Mouse (Mus musculus) bone marrow macrophage, adult 2 months (primary cell): ENCODE measurements around the gene Actb.

Experiments
- CTCF ChIP-seq: IDR thresholded peaks from 2 replicates; pipeline ENCODE4 v1.5.1; 2012; ENCODE audit warnings: low read depth, mild to moderate bottlenecking, low read length, moderate library complexity
- POLR2A ChIP-seq: IDR thresholded peaks from 2 replicates; pipeline ENCODE4 v1.6.1; 2012; ENCODE audit warnings: mild to moderate bottlenecking, low read depth, low read length, borderline replicate concordance

GRCm38 (mm10) chr5:142876896-142877295 is 29.7 kb downstream of the Actb start:
- TF ChIP-seq POLR2A, result no peak
- no peak for TF ChIP-seq CTCF
